Mouse (Mus musculus) ES-E14 (cell line): ENCODE results near the gene Stat5a.

ENCODE experiments used
- CHD2 ChIP-seq: IDR thresholded peaks from 2 replicates; pipeline ENCODE4 v1.6.1; 2014; ENCODE audit warnings: mild to moderate bottlenecking, low read depth, low read length, inconsistent platforms
- MAFK ChIP-seq: IDR thresholded peaks from 2 replicates; pipeline ENCODE4 v1.6.1; 2014; ENCODE audit warnings: mild to moderate bottlenecking, low read depth, low read length, inconsistent platforms; ENCODE audit not compliant: insufficient read depth

DNA sequence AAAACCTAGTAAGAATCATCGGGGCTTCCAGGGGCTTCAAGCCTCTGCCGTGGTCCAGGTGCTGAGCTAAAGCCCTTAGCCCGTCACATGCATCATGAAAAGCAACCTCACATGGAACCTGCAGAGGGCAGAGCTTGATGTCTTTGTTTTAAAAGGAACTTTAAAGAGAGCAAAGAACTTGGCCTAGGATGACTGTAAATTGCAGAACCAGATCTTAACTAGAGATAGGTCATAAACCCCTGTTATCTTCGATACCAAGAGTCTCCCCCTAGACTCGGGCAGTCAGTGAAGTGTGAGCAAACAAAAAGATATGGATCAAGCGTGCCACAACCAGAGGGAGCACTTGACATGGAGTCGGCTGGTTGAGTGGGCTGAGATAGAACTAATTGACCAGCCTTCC lies 6.5 kb downstream of the Stat5a start:
- TF ChIP-seq MAFK (no peak), CHD2 (no peak)
